Mouse (Mus musculus) gastrocnemius, postnatal 10 days (tissue): ENCODE measurements around the gene Pacsin2. TPM values are rescaled to one million over a fixed set of nuclear protein-coding genes. Genes with fewer than 3 reads are reported as not detected.
"Not testable (repeated sequence)": the region's sequence is repeated elsewhere in the genome, so short reads cannot be mapped to it uniquely, and the experiment has no call there.

Source experiments
- DNase-seq: peaks from one replicate; pipeline ENCODE4 v3.0.0; 2021; ENCODE audit warnings: mixed read lengths
- long read RNA-seq, 2 experiments: library from polyadenylated mRNA; stranded (forward); transcript quantifications; one replicate each; pipeline ENCODE4 v2.0.0; 2021
- total RNA-seq, 2 experiments: library from RNA; stranded (reverse); gene quantifications; 2 replicates each; pipeline ENCODE4 v1.2.3; 2021

The Pacsin2 gene
- total RNA-seq: 10 to 100 TPM; 42.8 to 44.4 TPM
- long read RNA-seq, experiment 1, transcript Pacsin2-203 (11 exons, 3,693 nt): major isoform, 54 of 88 reads
- long read RNA-seq, experiment 1, transcript Pacsin2-202 (11 exons, 3,186 nt): minor isoform, 8 of 88 reads
- long read RNA-seq, experiment 1, partial matches to known transcripts: 3 of 88 reads
- long read RNA-seq, experiment 1, other reads (novel, unspliced or antisense): 22 of 88 reads
- long read RNA-seq, experiment 2, transcript Pacsin2-203 (11 exons, 3,693 nt): major isoform, 53 of 78 reads
- long read RNA-seq, experiment 2, partial matches to known transcripts: 5 of 78 reads
- long read RNA-seq, experiment 2, other reads (novel, unspliced or antisense): 20 of 78 reads

- DNase-seq: peak; percentile 98
These were observed at the start of gene Pacsin2 for GRCm38 (mm10) chr15:83464083-83464904. Gene Pacsin2 (minus strand): TSS chr15:83464606.

DNA sequence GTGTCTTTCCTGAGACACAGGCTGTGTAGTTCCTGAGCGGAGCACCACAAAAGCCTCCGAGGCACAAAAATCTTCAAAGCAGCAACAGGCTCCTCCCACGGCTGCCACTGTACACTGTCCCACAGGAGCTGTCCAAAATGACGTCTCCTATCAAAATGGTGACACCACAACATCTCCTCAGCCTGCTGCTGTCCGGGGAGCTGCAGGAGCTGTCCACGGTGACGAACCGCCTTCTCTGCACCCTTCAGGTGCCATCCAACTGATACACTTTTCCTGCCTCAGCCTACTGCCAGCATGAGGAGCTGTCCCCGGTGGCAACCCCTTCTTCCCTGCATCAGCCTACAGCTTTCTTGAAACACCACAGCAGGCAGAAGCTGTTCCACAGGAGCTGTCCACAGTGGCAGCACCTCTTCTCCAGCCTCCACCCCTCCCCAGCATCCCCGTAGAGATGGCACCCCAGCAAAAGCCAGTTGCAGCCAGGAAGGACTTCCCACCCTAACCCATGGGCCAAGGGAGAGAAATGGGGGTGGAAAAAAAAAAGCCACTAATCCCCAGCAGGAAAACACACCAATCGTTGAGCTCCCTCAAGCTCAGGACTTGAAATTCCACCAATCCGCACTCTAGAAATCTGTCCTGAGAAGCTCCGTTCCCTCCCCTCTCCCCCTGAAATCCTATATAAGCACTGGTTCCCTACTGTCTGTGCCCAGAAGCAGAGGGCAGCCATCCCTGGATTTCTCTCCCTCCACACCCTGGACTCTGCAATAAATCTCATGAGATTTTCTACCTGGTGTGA, 48.3 kb upstream of the Pacsin2 start:
- no peak for DNase-seq

DNA sequence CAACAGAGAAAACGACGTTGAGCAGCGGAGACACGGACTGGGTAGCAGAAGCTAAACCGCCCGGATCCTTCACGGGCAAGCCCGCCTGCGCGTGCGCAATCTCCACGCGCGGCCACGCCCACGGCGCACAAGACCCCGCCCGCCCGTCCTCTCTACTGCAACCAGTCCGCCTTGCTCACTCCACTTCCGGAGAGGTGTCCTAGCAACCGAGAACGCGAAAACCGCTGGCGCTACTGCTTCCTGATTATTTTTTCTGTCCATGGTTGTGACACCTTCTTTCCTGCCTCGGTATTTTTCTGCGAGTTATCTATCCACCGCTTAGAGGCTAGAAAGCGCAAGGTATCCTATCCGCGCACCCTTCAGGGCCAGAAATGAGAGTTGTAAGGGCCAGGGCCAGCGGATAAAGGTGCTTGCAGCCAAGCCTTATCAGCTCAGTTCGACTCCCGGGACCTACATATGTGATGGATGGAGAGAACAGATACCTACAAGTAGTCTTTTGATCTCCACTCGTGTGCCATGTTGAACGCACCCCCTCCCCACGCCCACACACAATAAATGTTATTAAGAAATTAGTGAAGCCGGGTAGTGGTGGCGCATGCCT, 46.5 kb upstream of the Pacsin2 start, which contains the start of gene Ttll1:
TSS of gene Ttll1 (minus strand) at position 89 of the 601 bp plus-strand sequence.
- peak; percentile 94 for DNase-seq

GRCm38 (mm10) chr15:83509950-83510804, 45.8 kb upstream of the Pacsin2 start:
- no peak for DNase-seq

DNA sequence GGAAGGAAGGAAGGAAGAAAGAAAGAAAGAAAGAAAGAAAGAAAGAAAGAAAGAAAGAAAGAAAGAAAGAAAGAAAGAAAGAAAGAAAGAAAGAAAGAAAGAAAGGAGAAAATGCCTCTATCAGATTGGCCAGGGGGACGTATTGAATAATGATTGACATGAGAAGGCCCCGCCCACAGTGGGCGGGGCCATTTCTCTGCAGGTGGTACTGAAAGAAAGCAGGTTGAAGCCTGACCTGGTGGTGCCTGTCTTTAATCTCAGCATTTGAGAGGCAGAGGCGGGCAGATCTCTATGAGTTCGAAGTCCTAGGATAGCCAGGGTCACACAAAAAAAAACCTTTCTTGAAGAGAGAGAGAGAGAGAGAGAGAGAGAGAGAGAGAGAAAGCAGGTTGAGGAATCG, 37.1 kb upstream of the Pacsin2 start:
- not testable (repeated sequence) for DNase-seq

DNA sequence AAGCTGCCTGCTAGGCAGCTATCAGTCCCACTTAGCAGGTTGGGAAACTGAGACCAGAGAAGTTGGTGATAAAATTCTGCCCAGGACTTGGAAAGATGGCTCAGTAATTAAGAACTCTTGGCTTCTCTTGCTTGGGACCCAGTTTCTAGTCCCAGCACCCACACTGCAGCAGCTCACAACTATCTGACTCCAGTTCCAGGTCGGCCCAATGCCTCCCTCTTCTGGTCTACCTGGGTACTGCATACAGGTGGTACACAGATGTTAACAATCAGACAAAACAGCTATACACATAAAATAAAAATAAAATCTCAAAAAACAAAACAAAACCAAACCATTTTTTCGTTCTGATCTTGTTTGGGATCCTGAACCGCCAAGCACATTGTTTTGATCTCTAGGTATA, 35.9 kb upstream of the Pacsin2 start:
- DNase-seq: no peak

GRCm38 (mm10) chr15:83499211-83499755, 34.9 kb upstream of the Pacsin2 start:
- DNase-seq: no peak

- no peak for DNase-seq
These were observed 32.9 kb upstream of the Pacsin2 start for GRCm38 (mm10) chr15:83497299-83497698.

- no peak for DNase-seq
These were observed 31.5 kb upstream of the Pacsin2 start for GRCm38 (mm10) chr15:83495787-83496367.

- DNase-seq: no peak
These were observed 30.8 kb upstream of the Pacsin2 start for GRCm38 (mm10) chr15:83495195-83495594.

GRCm38 (mm10) chr15:83494572-83494920, 30.1 kb upstream of the Pacsin2 start:
- no peak for DNase-seq

DNA sequence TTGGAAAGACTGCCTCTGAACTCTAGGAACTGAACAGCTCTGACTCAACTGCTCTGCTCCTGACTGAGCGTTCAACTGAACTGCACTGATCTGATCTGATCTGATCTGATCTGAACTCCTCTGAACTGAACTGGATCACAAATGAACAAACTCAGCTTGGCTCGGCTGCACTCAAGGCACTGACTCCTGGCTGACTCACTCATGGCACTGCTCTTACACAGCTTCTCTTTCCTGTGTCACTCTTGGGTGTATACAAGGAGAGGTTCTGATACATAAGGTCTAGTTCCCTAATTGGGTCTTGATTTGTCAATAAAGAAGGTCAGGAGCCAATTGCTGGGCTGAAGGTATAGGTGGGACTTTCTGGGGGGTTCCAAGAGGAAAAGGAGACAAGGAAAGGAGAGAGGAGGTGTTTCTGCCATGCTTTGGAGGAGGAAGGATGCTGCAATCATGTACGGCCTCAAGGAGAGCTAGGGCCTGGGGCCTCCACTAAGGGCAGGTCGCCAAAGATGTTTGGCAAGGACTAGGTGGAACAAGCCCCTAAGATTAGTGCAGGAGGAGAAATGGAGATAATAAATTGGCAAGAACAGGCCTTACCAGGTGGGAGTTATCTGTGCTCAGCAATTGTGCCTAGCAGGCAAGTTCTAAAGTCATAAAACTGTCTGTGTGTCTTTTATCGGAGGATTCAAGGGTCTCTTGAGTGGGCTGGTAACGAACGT, 29.6 kb upstream of the Pacsin2 start:
- DNase-seq: no peak

DNA sequence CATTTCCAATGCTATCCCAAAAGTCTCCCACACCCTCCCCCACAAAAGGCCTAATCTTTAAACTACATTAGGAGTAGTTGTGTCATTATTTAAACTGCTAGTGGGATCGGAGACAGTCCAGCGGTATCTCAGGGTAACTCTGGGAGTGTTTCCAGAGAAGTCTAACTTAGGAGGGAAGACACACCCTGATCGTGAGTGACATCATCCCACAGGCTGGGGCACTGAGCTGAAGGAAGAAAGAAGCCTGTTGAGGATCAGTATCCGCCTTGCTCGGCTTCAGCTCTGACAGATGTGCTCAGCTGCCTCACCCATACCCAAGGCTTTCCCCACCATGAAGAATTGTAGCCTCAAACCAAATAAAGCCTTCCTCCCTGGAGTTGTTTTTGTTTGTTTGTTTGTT, 27.5 kb upstream of the Pacsin2 start:
- no peak for DNase-seq

- no peak for DNase-seq
These were observed 25.1 kb upstream of the Pacsin2 start for GRCm38 (mm10) chr15:83489471-83489870.

DNA sequence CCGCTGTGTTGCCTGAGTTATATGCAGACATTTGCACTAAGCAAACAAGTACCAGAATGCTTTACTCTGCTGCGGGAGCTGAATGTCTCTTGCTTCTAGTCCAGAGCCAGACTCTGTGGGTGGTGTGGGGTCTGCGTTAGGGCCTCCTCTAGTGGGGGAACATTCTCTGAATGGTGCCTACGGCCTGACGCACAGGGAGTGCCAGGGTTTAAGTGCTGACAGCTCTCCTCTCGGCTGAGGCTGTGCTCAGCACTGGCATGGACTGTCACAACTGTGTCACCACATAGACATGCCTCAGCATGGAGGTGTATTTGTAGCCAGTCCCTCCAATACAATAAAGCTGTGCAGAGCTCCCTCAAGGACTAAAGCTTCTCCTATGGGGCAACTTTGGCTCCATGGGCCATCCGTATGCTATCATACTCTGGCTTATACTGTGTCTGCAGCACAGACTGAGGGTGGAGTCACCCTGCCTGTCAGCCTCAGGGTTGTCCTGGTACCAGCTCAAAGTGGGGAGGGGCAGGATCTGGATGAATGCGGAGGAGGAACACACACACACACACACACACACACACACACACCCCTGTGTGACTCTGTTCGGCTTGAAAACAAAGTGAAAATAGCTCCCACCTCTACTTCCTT, 23.2 kb upstream of the Pacsin2 start:
- no peak for DNase-seq

- DNase-seq: no peak
These were observed 19.9 kb upstream of the Pacsin2 start for GRCm38 (mm10) chr15:83484311-83484710.

GRCm38 (mm10) chr15:83483482-83483881, 19.1 kb upstream of the Pacsin2 start:
- no peak for DNase-seq

GRCm38 (mm10) chr15:83482645-83483224, 18.3 kb upstream of the Pacsin2 start:
- DNase-seq: no peak

GRCm38 (mm10) chr15:83481236-83481780, 16.9 kb upstream of the Pacsin2 start:
- DNase-seq: no peak
